Mouse (Mus musculus): ENCODE results near the gene Pzp.

DNA sequence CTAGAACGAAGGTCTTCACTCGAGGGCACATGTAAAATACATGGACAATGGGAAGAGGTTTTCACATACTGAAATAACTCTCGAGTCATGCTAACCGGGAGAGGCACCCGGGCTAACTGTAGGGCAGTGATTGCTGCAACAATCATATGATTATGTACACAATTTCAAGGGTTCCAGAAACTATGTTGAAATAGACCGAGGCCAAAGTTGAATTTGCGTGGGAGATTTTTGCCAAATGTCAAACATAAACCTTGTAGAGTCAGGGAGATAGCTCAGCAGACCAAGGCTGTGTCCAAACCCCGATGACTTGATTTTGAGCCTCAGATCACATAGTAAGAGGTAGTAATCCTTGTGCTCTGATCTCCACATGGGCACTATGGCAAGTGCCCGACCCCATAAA is 6.2 kb upstream of the Pzp start:
- TF ChIP-seq CTCF (IDR thresholded peaks at IDR 0.05), result no peak
- TF ChIP-seq POLR2A (IDR thresholded peaks at IDR 0.05; ENCODE audit: insufficient read depth, low read depth, low read length), result no peak
